Mouse (Mus musculus) neural tube, embryonic 15.5 days (tissue): ENCODE results near the gene Mccc1. TPM values are rescaled to one million over a fixed set of nuclear protein-coding genes. Genes with fewer than 3 reads are reported as not detected.

Experiments used
- ATAC-seq: fragments of 200-750 bp; cut with Nextera tagmentation; 2 replicates; pipeline ENCODE4 v1.8.0; 2017; ENCODE audit warnings: mild to moderate bottlenecking, moderate TSS enrichment, moderate library complexity; ENCODE audit not compliant: low FRiP score
- H3K27ac ChIP-seq: fragments of 300-500 bp; sonication (generic); replicated peaks from 2 replicates; pipeline ENCODE4 v1.5.1; 2015; ENCODE audit warnings: mild to moderate bottlenecking, inconsistent platforms
- H3K27me3 ChIP-seq: fragments of 300-500 bp; sonication (generic); replicated peaks from 2 replicates; pipeline ENCODE4 v1.6.1; 2015; ENCODE audit warnings: inconsistent platforms
- H3K36me3 ChIP-seq: fragments of 300-500 bp; sonication (generic); 2 replicates; pipeline ENCODE4 v1.6.1; 2015; ENCODE audit warnings: inconsistent platforms
- H3K4me1 ChIP-seq: fragments of 300-500 bp; sonication (generic); 2 replicates; pipeline ENCODE4 v1.6.1; 2015; ENCODE audit warnings: inconsistent platforms
- H3K4me2 ChIP-seq: fragments of 300-500 bp; sonication (generic); 2 replicates; pipeline ENCODE4 v1.6.1; 2015; ENCODE audit warnings: inconsistent platforms, mild to moderate bottlenecking, moderate library complexity
- H3K4me3 ChIP-seq: fragments of 300-500 bp; sonication (generic); replicated peaks from 2 replicates; pipeline ENCODE4 v1.5.1; 2015; ENCODE audit warnings: mild to moderate bottlenecking, inconsistent platforms
- H3K9ac ChIP-seq: fragments of 300-500 bp; sonication (generic); replicated peaks from 2 replicates; pipeline ENCODE4 v1.6.1; 2015; ENCODE audit warnings: mild to moderate bottlenecking, inconsistent platforms
- H3K9me3 ChIP-seq: fragments of 300-500 bp; sonication (generic); replicated peaks from 2 replicates; pipeline ENCODE4 v1.6.1; 2016; ENCODE audit warnings: inconsistent platforms
- WGBS: fragments of 180-500 bp; shearing (Covaris S2); methylation state at CpG from one replicate; pipeline ENCODE4 v1.1.7; 2015; ENCODE audit warnings: mixed read lengths; 5-methylcytosine and 5-hydroxymethylcytosine counted together
- polyA plus RNA-seq: library from polyadenylated mRNA; unstranded; fragments of >200 nt; fragmentation: Nextera tagmentation; extraction: Ambion mirVana; gene quantifications from 2 replicates; pipeline ENCODE4 v1.2.1, GENCODE M21; 2015

The Mccc1 gene
- polyA plus RNA-seq: 29.0 and 36.0 TPM in 2 replicates

GRCm38 (mm10) chr3:36000275-36001239, at the start of gene Mccc1:
Gene Mccc1 (minus strand): TSS chr3:36000678.
- H3K9me3 ChIP-seq: no peaks in the 10 kb centered on the region
- ATAC-seq: peak; percentile 100
- H3K27me3 ChIP-seq: no peaks in the 10 kb centered on the region
- peak within 1 kb of the TSS; percentile 97 for H3K27ac ChIP-seq
- no peaks in the 10 kb centered on the region for H3K36me3 ChIP-seq
- 3% methylated on average over 39 of the region's 39 CpGs for WGBS
- peak within 1 kb of the TSS; percentile 79 for H3K4me3 ChIP-seq
- peaks cover 17% of the 10 kb centered on the region for H3K4me1 ChIP-seq
- peak within 1 kb of the TSS; percentile 85 for H3K9ac ChIP-seq
- peak within 1 kb of the TSS; percentile 79 for H3K4me2 ChIP-seq

GRCm38 (mm10) chr3:36049106-36049505, 48.6 kb upstream of the Mccc1 start:
- WGBS: 79% methylated on average over 1 of the region's 1 CpGs
- Histone ChIP-seq H3K36me3 (no peaks in the 10 kb centered on the region), H3K4me2 (no peak overlapping the region), H3K27ac (no peak overlapping the region), H3K27me3 (no peaks in the 10 kb centered on the region), H3K9me3 (no peaks in the 10 kb centered on the region), H3K4me3 (no peak overlapping the region), H3K4me1 (no peaks in the 10 kb centered on the region), H3K9ac (no peak overlapping the region)
- no peak for ATAC-seq

GRCm38 (mm10) chr3:36045086-36045485, 44.6 kb upstream of the Mccc1 start:
- H3K9me3 ChIP-seq: no peaks in the 10 kb centered on the region
- no peak overlapping the region for H3K27ac ChIP-seq
- no peak overlapping the region for H3K4me3 ChIP-seq
- H3K4me1 ChIP-seq: no peaks in the 10 kb centered on the region
- no peak overlapping the region for H3K4me2 ChIP-seq
- no peaks in the 10 kb centered on the region for H3K36me3 ChIP-seq
- 82% methylated on average over 4 of the region's 4 CpGs for WGBS
- ATAC-seq: no peak
- no peaks in the 10 kb centered on the region for H3K27me3 ChIP-seq
- H3K9ac ChIP-seq: no peak overlapping the region

DNA sequence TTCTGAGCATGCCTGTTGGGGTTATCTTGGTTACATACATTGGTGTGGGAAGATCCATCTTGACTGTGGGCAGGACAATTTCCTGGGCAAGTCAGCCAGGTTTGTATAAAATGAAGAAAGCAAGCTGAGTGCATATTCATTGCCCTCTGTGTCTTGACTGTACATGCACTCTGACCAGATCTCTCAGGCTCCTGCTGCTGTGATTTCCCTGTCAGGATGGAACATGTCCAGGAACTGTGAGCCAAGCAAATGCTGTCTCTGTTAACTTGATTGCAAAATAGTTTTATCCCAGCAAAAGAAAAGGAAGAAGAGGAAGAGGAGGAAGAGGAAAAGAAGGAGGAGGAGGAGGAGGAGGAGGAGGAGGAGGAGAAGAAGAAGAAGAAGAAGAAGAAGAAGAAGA, 44.0 kb upstream of the Mccc1 start:
- H3K9ac ChIP-seq: no peak overlapping the region
- no peaks in the 10 kb centered on the region for H3K27me3 ChIP-seq
- no peaks in the 10 kb centered on the region for H3K4me1 ChIP-seq
- H3K4me2 ChIP-seq: no peak overlapping the region
- no peaks in the 10 kb centered on the region for H3K9me3 ChIP-seq
- ATAC-seq: no peak
- no peak overlapping the region for H3K4me3 ChIP-seq
- H3K36me3 ChIP-seq: no peaks in the 10 kb centered on the region
- H3K27ac ChIP-seq: no peak overlapping the region

DNA sequence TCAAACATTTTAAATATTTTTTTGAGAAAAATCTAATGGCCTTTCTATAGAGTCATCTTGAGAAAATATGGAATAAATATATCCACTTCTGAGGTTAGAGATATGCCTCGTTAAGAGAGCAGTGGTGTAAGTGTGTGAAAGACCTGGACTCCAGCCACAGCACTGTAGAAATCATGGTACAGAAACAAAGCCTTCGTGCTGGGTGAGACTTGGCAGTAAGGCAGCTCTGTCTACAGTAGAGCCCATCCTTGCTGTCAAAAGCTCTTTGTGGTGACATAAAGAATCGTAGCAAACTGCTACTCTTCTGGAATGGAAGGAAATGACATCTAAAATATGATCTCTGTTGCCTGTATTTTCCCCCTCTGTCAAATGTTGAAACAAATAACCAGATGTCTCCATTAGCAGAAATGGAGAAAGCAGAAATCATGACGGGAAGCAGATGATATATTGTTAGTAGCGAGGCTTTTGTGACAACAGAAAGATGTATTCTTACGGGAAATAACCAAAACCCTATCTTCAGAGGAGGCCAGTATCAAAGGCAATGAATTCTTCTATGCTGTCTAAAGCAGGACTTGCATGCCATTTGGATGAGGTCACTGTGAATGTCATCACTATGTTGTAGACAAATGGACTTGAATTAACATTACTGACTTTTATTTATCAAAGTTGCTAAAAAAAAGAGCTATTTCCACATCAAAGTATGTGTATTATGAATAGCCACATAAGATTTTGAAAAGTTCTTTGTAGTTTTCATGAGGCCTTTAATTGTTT, 31.4 kb upstream of the Mccc1 start:
- 62% methylated on average over 6 of the region's 6 CpGs for WGBS
- no peak for ATAC-seq

DNA sequence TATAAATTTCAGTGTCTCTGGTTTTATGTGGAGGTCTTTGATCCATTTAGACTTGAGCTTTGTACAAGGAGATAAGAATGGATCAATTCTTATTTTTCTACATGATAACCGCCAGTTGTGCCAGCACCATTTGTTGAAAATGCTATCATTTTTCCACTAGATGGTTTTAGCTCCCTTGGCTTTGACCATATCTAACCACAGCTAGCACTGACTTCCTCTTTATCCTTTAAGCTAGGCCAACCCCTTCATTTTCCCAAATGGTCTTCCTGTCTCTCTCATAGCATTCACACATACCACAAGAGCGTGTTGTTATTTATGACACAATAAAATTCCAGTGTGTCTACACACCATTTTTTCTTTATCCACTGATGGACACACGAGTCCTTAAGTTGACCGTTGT, 29.5 kb upstream of the Mccc1 start:
- 88% methylated on average over 4 of the region's 4 CpGs for WGBS
- H3K27ac ChIP-seq: no peak overlapping the region
- no peak overlapping the region for H3K4me2 ChIP-seq
- H3K36me3 ChIP-seq: no peaks in the 10 kb centered on the region
- ATAC-seq: no peak
- no peaks in the 10 kb centered on the region for H3K4me1 ChIP-seq
- no peak overlapping the region for H3K4me3 ChIP-seq
- no peak overlapping the region for H3K9ac ChIP-seq
- H3K9me3 ChIP-seq: no peaks in the 10 kb centered on the region
- H3K27me3 ChIP-seq: no peaks in the 10 kb centered on the region

More for the DNA sequence above, 31.4 kb upstream of the Mccc1 start:
- Histone ChIP-seq H3K36me3 (no peaks in the 10 kb centered on the region), H3K9ac (no peak overlapping the region), H3K27ac (no peak overlapping the region; the same call in 1 of the 2 replicates), H3K4me1 (no peaks in the 10 kb centered on the region), H3K9me3 (no peaks in the 10 kb centered on the region), H3K4me2 (no peak overlapping the region), H3K4me3 (no peak overlapping the region), H3K27me3 (no peaks in the 10 kb centered on the region)

DNA sequence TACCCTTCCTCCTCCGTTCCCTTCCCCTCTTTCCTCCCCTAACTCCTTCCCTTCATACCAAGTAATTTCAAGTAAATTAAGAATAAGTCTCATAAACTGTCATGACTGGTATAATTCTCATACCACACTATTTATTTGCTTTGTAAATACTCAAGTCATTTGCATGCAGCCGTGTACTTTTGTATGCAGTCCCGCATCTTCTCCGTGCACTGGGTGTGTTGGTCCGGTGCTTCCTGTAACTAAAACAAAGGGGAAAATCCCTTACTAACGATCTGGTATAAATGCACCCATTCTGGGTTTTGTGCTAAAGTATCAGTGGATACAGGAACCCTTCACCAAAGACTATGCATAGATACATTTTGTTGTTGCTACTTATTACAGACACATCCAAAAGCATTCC, 25.3 kb upstream of the Mccc1 start:
- Histone ChIP-seq H3K9me3 (no peaks in the 10 kb centered on the region), H3K4me3 (no peak overlapping the region), H3K36me3 (no peaks in the 10 kb centered on the region), H3K9ac (no peak overlapping the region), H3K4me1 (no peaks in the 10 kb centered on the region), H3K4me2 (no peak overlapping the region), H3K27ac (no peak overlapping the region), H3K27me3 (no peaks in the 10 kb centered on the region)
- ATAC-seq: no peak
- 88% methylated on average over 6 of the region's 6 CpGs for WGBS

- WGBS: 34% methylated on average over 3 of the region's 3 CpGs
- Histone ChIP-seq H3K27me3 (no peaks in the 10 kb centered on the region), H3K4me2 (no peak overlapping the region), H3K4me3 (no peak overlapping the region), H3K4me1 (no peaks in the 10 kb centered on the region), H3K9ac (no peak overlapping the region), H3K9me3 (no peaks in the 10 kb centered on the region), H3K36me3 (no peaks in the 10 kb centered on the region), H3K27ac (no peak overlapping the region)
- no peak for ATAC-seq
Measured at GRCm38 (mm10) chr3:36011239-36011638, 10.8 kb upstream of the Mccc1 start.

DNA sequence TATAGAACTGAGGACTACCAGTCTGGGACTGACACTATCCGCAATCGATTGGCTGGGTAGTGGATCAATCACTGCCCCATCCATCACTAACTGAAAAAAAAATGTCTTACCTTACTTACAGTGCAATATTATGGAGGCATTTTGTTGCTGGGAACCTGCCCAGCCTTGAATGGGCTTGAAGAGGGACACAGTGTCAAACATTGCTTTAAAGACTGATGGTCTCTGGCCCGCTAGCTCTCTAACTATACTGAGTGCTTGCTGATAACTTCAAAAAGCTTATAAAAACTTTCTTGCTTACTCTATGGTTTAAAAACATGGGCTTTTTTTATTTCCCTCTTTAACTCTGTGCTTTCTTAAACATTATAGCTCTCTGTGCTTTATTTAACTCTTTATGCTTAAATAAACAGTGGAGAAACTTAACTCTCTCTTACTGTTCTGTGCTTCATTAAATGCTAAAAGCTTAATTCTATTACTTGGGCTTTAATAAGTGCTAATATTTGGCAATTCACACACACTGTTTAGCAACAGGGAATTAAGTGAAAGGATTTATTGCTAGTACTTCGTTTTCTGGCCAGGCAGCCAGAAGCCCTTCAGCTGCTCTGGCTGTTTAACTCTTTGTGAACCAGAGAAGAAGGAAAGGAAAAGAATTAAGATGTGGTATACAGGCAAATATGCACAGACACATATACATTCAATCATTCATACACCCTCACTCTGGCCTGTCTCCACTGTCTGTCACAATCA, 8.1 kb upstream of the Mccc1 start:
- H3K4me2 ChIP-seq: no peak overlapping the region
- no peak overlapping the region for H3K9ac ChIP-seq
- WGBS: 67% methylated on average over 4 of the region's 4 CpGs
- no peak for ATAC-seq
- no peaks in the 10 kb centered on the region for H3K36me3 ChIP-seq
- no peaks in the 10 kb centered on the region for H3K27me3 ChIP-seq
- no peaks in the 10 kb centered on the region for H3K4me1 ChIP-seq
- no peaks in the 10 kb centered on the region for H3K9me3 ChIP-seq
- no peak overlapping the region for H3K4me3 ChIP-seq
- H3K27ac ChIP-seq: no peak overlapping the region

DNA sequence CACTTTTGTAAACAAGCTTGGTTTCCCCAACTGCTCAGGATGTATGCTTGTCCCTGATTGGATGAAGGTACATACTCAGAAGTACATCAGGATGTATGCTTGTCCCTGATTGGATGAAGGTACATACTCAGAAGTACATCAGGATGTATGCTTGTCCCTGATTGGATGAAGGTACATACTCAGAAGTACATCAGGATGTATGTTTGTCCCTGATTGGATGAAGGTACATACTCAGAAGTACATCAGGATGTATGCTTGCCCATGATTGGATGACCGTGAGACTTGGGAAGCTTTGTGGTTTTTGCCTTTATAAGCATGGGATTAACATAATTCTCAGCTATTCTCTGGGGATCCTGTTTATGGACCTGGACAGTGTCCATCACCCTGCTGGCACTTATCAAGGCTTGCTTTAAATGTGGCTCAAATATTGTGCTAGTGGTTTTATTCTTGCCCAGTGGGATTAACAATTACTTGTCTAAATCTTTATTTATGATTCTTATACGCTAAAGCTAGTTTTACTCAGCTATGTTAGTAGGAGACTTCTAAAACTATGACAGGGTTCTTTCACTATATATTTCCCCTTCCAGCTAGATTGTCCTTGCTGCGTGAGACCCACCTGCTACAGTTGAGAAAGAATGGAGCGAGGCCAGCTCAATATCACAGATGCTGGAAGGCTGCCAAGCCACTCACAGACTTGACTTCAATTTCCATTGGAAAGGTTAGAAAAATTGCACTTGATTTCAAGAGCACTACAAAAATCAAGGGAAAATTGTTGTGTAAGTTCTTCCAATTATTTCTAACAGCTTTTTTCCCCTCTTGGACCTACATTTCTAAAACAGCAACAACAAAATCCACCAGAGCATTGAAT, 3.8 kb upstream of the Mccc1 start:
- H3K27me3 ChIP-seq: no peaks in the 10 kb centered on the region
- H3K4me2 ChIP-seq: peak overlapping the region; percentile 4
- H3K9ac ChIP-seq: no peak overlapping the region
- H3K4me1 ChIP-seq: peaks cover 10% of the 10 kb centered on the region
- H3K27ac ChIP-seq: no peak overlapping the region
- ATAC-seq: no peak
- no peak overlapping the region for H3K4me3 ChIP-seq
- WGBS: 60% methylated on average over 4 of the region's 4 CpGs
- no peaks in the 10 kb centered on the region for H3K9me3 ChIP-seq
- no peaks in the 10 kb centered on the region for H3K36me3 ChIP-seq
